Mouse (Mus musculus): Measurements from ENCODE around the gene Ccdc127. TPM values are rescaled to one million over a fixed set of nuclear protein-coding genes. Genes with fewer than 3 reads are reported as not detected.

Gene Ccdc127
- polyA plus RNA-seq, 1 experiment from 2014 or later, result 46.6 TPM

DNA sequence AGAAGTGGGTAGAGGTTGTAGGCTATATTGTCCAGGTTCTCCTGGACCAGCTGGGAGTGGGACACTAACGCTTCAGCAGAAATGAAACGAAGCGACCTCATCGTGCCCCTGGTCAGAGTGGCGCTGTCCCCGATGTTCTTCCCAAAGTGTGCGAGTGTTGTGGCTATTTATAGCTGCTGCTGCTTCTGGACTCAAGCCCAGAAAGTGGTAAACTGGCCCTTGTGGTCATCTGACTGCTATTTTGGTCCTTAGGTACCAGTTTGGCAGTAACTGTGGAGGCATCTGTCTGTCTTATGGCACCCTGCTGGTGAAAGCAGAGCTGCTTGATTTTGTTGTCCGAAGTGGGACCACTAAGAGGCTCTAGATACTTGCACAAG is 13.7 kb downstream of the Ccdc127 start, which contains the start of gene Lrrc14b:
TSS of gene Lrrc14b (minus strand) at position 147 of the 377 bp plus-strand sequence.
- H3K4me1 ChIP-seq (replicated peaks; ENCODE audit: control insufficient read depth, insufficient read depth, low read length), result no peaks in the 10 kb centered on the region
- H3K27ac ChIP-seq (ENCODE audit: low read depth), result no peak within 1 kb of the TSS
- DNase-seq (ENCODE audit: low spot score) (no peak), ATAC-seq (replicated peaks; ENCODE audit: low FRiP score, low TSS enrichment, low read depth) (no peak)
- H3K9me3 ChIP-seq (ENCODE audit: control insufficient read depth, low read length), result no peaks in the 10 kb centered on the region
- H3K36me3 ChIP-seq (ENCODE audit: control insufficient read depth, insufficient read depth, low read length), result peaks cover 28% of the 10 kb centered on the region
- H3K4me2 ChIP-seq (ENCODE audit: low read length), result no peak within 1 kb of the TSS
- H3K9ac ChIP-seq (ENCODE audit: low read length), result no peak within 1 kb of the TSS
- H3K27me3 ChIP-seq (replicated peaks; ENCODE audit: control insufficient read depth, insufficient read depth, low read length), result no peaks in the 10 kb centered on the region
- 69% methylated on average over 8 of the region's 8 CpGs for WGBS
- no peak within 1 kb of the TSS for H3K4me3 ChIP-seq (ENCODE audit: low read depth, low read length)

GRCm38 (mm10) chr13:74381533-74382276 is 31.6 kb downstream of the Ccdc127 start:
- DNase-seq (ENCODE audit: low spot score) (no peak), ATAC-seq (replicated peaks; ENCODE audit: low FRiP score, low TSS enrichment, low read depth) (no peak)
- H3K27me3 ChIP-seq (replicated peaks; ENCODE audit: control insufficient read depth, insufficient read depth, low read length), result no peaks in the 10 kb centered on the region
- no peak overlapping the region for H3K9ac ChIP-seq (ENCODE audit: low read length)
- no peaks in the 10 kb centered on the region for H3K36me3 ChIP-seq (ENCODE audit: control insufficient read depth, insufficient read depth, low read length)
- H3K4me1 ChIP-seq (replicated peaks; ENCODE audit: control insufficient read depth, insufficient read depth, low read length), result no peaks in the 10 kb centered on the region; the same call in 1 of the 2 replicates
- no peak overlapping the region for H3K4me3 ChIP-seq (ENCODE audit: low read depth, low read length)
- no peaks in the 10 kb centered on the region for H3K9me3 ChIP-seq (ENCODE audit: control insufficient read depth, low read length)
- WGBS, result 60% methylated on average over 10 of the region's 10 CpGs
- H3K27ac ChIP-seq (ENCODE audit: low read depth), result no peak overlapping the region
- no peak overlapping the region for H3K4me2 ChIP-seq (ENCODE audit: low read length)

DNA sequence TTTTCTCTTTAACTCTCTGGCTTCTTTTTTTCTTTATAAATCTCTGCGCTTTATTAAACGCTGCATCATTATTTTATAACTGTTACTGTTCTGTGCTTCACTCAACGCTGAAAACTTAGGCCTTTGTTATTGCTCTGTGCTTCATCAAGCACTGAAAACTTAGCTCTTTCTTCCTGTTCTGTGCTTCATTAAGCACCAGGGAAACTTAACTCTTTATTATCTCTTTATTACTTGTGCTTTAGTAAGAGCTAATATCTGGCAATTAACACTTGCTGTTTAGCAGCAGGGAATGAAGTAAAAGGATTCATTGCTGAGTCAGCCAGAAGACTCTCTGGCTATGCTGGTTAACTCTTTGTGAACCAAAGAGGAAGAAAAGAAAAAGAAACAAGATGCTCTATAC is 32.2 kb downstream of the Ccdc127 start:
- DNase-seq (ENCODE audit: low spot score), result no peak
- ATAC-seq (replicated peaks; ENCODE audit: low FRiP score, low TSS enrichment, low read depth), result no peak
- H3K9me3 ChIP-seq (ENCODE audit: control insufficient read depth, low read length), result no peaks in the 10 kb centered on the region
- no peaks in the 10 kb centered on the region for H3K27me3 ChIP-seq (replicated peaks; ENCODE audit: control insufficient read depth, insufficient read depth, low read length)
- WGBS, result 53% methylated on average over 3 of the region's 3 CpGs
- H3K36me3 ChIP-seq (ENCODE audit: control insufficient read depth, insufficient read depth, low read length), result no peaks in the 10 kb centered on the region
- H3K9ac ChIP-seq (ENCODE audit: low read length), result no peak overlapping the region
- H3K27ac ChIP-seq (ENCODE audit: low read depth), result no peak overlapping the region
- H3K4me3 ChIP-seq (ENCODE audit: low read depth, low read length), result no peak overlapping the region
- no peaks in the 10 kb centered on the region; the same call in 1 of the 2 replicates for H3K4me1 ChIP-seq (replicated peaks; ENCODE audit: control insufficient read depth, insufficient read depth, low read length)
- H3K4me2 ChIP-seq (ENCODE audit: low read length), result no peak overlapping the region

GRCm38 (mm10) chr13:74389730-74390129 is 39.6 kb downstream of the Ccdc127 start:
- ATAC-seq (replicated peaks; ENCODE audit: low FRiP score, low TSS enrichment, low read depth) (no peak; the same call in 1 of the 2 replicates), DNase-seq (ENCODE audit: low spot score) (no peak)
- peak overlapping the region; percentile 87 for H3K4me3 ChIP-seq (ENCODE audit: low read depth, low read length)
- no peaks in the 10 kb centered on the region for H3K9me3 ChIP-seq (ENCODE audit: control insufficient read depth, low read length)
- no peaks in the 10 kb centered on the region for H3K27me3 ChIP-seq (replicated peaks; ENCODE audit: control insufficient read depth, insufficient read depth, low read length)
- H3K36me3 ChIP-seq (ENCODE audit: control insufficient read depth, insufficient read depth, low read length), result no peaks in the 10 kb centered on the region
- peak overlapping the region; percentile 74 for H3K4me2 ChIP-seq (ENCODE audit: low read length)
- 65% methylated on average over 6 of the region's 6 CpGs for WGBS
- no peak overlapping the region for H3K27ac ChIP-seq (ENCODE audit: low read depth)
- H3K9ac ChIP-seq (ENCODE audit: low read length), result no peak overlapping the region
- H3K4me1 ChIP-seq (replicated peaks; ENCODE audit: control insufficient read depth, insufficient read depth, low read length), result no peaks in the 10 kb centered on the region

DNA sequence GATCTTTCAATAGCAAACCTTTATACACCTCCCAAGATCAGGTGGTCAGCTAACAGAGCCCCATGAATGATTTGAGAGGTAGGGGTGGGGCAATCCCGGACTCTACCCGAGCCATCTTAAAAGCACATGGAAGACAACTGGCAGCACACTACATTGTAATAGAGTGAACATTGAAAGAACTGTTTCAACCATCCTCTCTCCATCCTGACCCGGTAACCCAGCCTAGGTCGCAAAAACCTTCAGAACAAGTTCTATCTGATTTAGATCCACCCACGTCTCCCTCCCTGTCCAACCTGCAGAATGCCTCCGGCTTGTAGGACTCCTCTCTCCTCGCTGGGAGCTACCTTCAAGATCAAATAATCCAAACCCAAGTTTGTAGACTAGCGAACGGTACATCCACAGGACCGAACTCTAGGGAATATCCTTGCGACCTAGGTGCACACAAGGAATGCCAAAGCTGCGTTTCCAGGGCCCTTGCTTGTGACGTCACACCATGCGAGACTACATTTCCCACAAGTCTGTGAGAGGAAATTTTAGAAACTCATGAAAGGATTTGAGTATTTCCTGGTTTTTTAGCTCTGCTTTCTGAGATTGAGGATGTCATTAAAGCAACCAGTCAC is 40.4 kb downstream of the Ccdc127 start, which contains the start of gene Zfp72:
TSS of gene Zfp72 (minus strand) at position 466 of the 620 bp plus-strand sequence.
- Histone ChIP-seq H3K9ac (ENCODE audit: low read length) (peak within 1 kb of the TSS; percentile 69), H3K9me3 (ENCODE audit: control insufficient read depth, low read length) (no peaks in the 10 kb centered on the region), H3K27me3 (replicated peaks; ENCODE audit: control insufficient read depth, insufficient read depth, low read length) (no peaks in the 10 kb centered on the region), H3K4me1 (replicated peaks; ENCODE audit: control insufficient read depth, insufficient read depth, low read length) (no peaks in the 10 kb centered on the region), H3K4me3 (ENCODE audit: low read depth, low read length) (peak within 1 kb of the TSS; percentile 87), H3K36me3 (ENCODE audit: control insufficient read depth, insufficient read depth, low read length) (no peaks in the 10 kb centered on the region), H3K27ac (ENCODE audit: low read depth) (no peak within 1 kb of the TSS), H3K4me2 (ENCODE audit: low read length) (peak within 1 kb of the TSS; percentile 74)
- 2% methylated on average over 14 of the region's 14 CpGs for WGBS
- DNase-seq (ENCODE audit: low spot score) (peak; percentile 86), ATAC-seq (replicated peaks; ENCODE audit: low FRiP score, low TSS enrichment, low read depth) (peak; percentile 88)

- no peak overlapping the region for H3K9ac ChIP-seq (ENCODE audit: low read length)
- H3K4me2 ChIP-seq (ENCODE audit: low read length), result no peak overlapping the region
- WGBS, result 78% methylated on average over 2 of the region's 2 CpGs
- H3K36me3 ChIP-seq (ENCODE audit: control insufficient read depth, insufficient read depth, low read length), result no peaks in the 10 kb centered on the region
- no peak overlapping the region for H3K4me3 ChIP-seq (ENCODE audit: low read depth, low read length)
- no peak for DNase-seq (ENCODE audit: low spot score)
- no peaks in the 10 kb centered on the region for H3K9me3 ChIP-seq (ENCODE audit: control insufficient read depth, low read length)
- no peaks in the 10 kb centered on the region for H3K4me1 ChIP-seq (replicated peaks; ENCODE audit: control insufficient read depth, insufficient read depth, low read length)
- H3K27me3 ChIP-seq (replicated peaks; ENCODE audit: control insufficient read depth, insufficient read depth, low read length), result no peaks in the 10 kb centered on the region
- no peak for ATAC-seq (replicated peaks; ENCODE audit: low FRiP score, low TSS enrichment, low read depth)
- no peak overlapping the region for H3K27ac ChIP-seq (ENCODE audit: low read depth)
Measured at GRCm38 (mm10) chr13:74391156-74391555, 41.0 kb downstream of the Ccdc127 start.

DNA sequence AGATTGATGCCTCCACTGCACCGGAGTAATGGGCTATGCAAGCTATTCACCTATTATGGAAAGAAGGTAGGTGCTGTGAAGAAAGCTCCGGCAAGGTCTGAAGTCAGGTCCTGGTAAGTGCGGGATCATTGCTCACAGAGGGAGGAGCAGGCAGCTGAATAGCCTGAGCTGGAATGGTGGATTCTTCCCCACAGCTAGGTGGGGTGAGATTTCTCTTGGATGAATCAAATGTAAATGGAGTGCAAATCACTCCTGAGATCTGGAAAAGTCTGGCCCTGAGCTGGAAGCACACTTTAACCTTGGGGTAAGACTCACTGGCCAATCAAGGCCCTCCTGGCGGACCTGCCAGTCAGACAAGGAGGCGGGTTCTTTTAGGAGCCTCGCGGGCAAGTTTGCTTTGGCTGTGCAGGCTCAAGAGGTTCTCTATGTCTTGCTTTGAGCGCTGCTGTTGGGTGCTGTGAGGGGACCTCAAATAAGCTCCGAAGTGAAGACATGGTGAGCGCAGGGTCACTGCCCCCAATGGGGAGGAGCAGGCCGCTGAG is 49.3 kb downstream of the Ccdc127 start, which contains the start of gene Ftl1-ps1:
TSS of gene Ftl1-ps1 (plus strand) at position 397 of the 542 bp plus-strand sequence.
- Histone ChIP-seq H3K27me3 (replicated peaks; ENCODE audit: control insufficient read depth, insufficient read depth, low read length) (no peaks in the 10 kb centered on the region), H3K9me3 (ENCODE audit: control insufficient read depth, low read length) (no peaks in the 10 kb centered on the region), H3K27ac (ENCODE audit: low read depth) (no peak within 1 kb of the TSS), H3K36me3 (ENCODE audit: control insufficient read depth, insufficient read depth, low read length) (no peaks in the 10 kb centered on the region), H3K4me2 (ENCODE audit: low read length) (peak within 1 kb of the TSS; percentile 23; the same call in 1 of the 2 replicates), H3K4me3 (ENCODE audit: low read depth, low read length) (no peak within 1 kb of the TSS), H3K4me1 (replicated peaks; ENCODE audit: control insufficient read depth, insufficient read depth, low read length) (no peaks in the 10 kb centered on the region), H3K9ac (ENCODE audit: low read length) (no peak within 1 kb of the TSS)
- ATAC-seq (replicated peaks; ENCODE audit: low FRiP score, low TSS enrichment, low read depth), result no peak
- DNase-seq (ENCODE audit: low spot score), result no peak
- 13% methylated on average over 11 of the region's 11 CpGs for WGBS

Data from intestine, embryonic 14.5 days (tissue).